Mouse (Mus musculus) bone marrow, adult 2 months (tissue): ENCODE results near the gene Smoc1. TPM values are rescaled to one million over a fixed set of nuclear protein-coding genes. Genes with fewer than 3 reads are reported as not detected.

Source experiments
- H3K27ac ChIP-seq: fragments of 200-500 bp; 2 replicates; pipeline ENCODE4 v1.5.1; 2012; ENCODE audit warnings: low read depth, mild to moderate bottlenecking, control low read depth, inconsistent platforms, low read length; ENCODE audit not compliant: control insufficient read depth, poor library complexity, insufficient read depth
- H3K4me1 ChIP-seq: fragments of 200-500 bp; 2 replicates; pipeline ENCODE4 v1.6.1; 2011; ENCODE audit warnings: low read length; ENCODE audit not compliant: control insufficient read depth, insufficient read depth
- H3K4me3 ChIP-seq: fragments of 200-500 bp; replicated peaks from 2 replicates; pipeline ENCODE3; 2011; ENCODE audit warnings: mild to moderate bottlenecking, low read depth, low read length, control low read depth; ENCODE audit not compliant: control insufficient read depth
- CTCF ChIP-seq: fragments of 200-500 bp; IDR thresholded peaks from 2 replicates; pipeline ENCODE4 v1.5.1; 2011; ENCODE audit warnings: low read length, control low read depth; ENCODE audit not compliant: control insufficient read depth, insufficient read depth
- POLR2A ChIP-seq: fragments of 200-500 bp; IDR thresholded peaks from 2 replicates; pipeline ENCODE4 v1.6.1; 2011; ENCODE audit warnings: low read depth, mild to moderate bottlenecking, control low read depth, low read length, borderline replicate concordance; ENCODE audit not compliant: control insufficient read depth
- WGBS: fragments of 180-500 bp; shearing (Covaris S2); methylation state at CpG from one replicate; pipeline ENCODE4 v1.1.7; 2018; 5-methylcytosine and 5-hydroxymethylcytosine counted together
- polyA plus RNA-seq: library from polyadenylated mRNA; stranded (reverse); fragments of >200 nt; gene quantifications from 2 replicates; pipeline ENCODE4 v1.2.4, GENCODE M21; 2011; ENCODE audit warnings: low replicate concordance; ENCODE audit not compliant: missing spikeins, insufficient read depth, insufficient read length

The Smoc1 gene
- polyA plus RNA-seq, 1 experiment: 3.9 TPM

- 83% methylated on average over 11 of the region's 11 CpGs for WGBS
- TF ChIP-seq CTCF (no peak), POLR2A (no peak)
- Histone ChIP-seq H3K4me3 (no peak overlapping the region), H3K27ac (no peak overlapping the region), H3K4me1 (no peaks in the 10 kb centered on the region)
Observed at GRCm38 (mm10) chr12:81094766-81095405, 68.3 kb downstream of the Smoc1 start.

- H3K4me3 ChIP-seq: no peak overlapping the region
- 86% methylated on average over 7 of the region's 7 CpGs for WGBS
- no peak overlapping the region for H3K27ac ChIP-seq
- no peak for TF ChIP-seq CTCF
- no peak for TF ChIP-seq POLR2A
- H3K4me1 ChIP-seq: no peaks in the 10 kb centered on the region
Observed at GRCm38 (mm10) chr12:81097267-81097666, 70.7 kb downstream of the Smoc1 start.

- TF ChIP-seq POLR2A (no peak), CTCF (no peak)
- Histone ChIP-seq H3K4me3 (no peak overlapping the region), H3K27ac (no peak overlapping the region), H3K4me1 (no peaks in the 10 kb centered on the region)
- WGBS: 69% methylated on average over 4 of the region's 4 CpGs
Observed at GRCm38 (mm10) chr12:81097738-81098137, 71.1 kb downstream of the Smoc1 start.

GRCm38 (mm10) chr12:81099161-81099560 is 72.6 kb downstream of the Smoc1 start:
- H3K4me1 ChIP-seq: no peaks in the 10 kb centered on the region
- TF ChIP-seq POLR2A: no peak
- TF ChIP-seq CTCF: no peak
- H3K27ac ChIP-seq: no peak overlapping the region
- no peak overlapping the region for H3K4me3 ChIP-seq
- WGBS: 70% methylated on average over 5 of the region's 5 CpGs

GRCm38 (mm10) chr12:81101691-81102090 is 75.1 kb downstream of the Smoc1 start:
- WGBS: 71% methylated on average over 7 of the region's 7 CpGs
- Histone ChIP-seq H3K4me3 (no peak overlapping the region), H3K27ac (no peak overlapping the region), H3K4me1 (no peaks in the 10 kb centered on the region)
- TF ChIP-seq POLR2A (no peak), CTCF (no peak)

- WGBS: 88% methylated on average over 14 of the region's 14 CpGs
- no peak for TF ChIP-seq POLR2A
- no peak for TF ChIP-seq CTCF
- Histone ChIP-seq H3K4me3 (no peak overlapping the region), H3K27ac (no peak overlapping the region), H3K4me1 (peaks cover 1% of the 10 kb centered on the region; the same call in 1 of the 2 replicates)
Observed at GRCm38 (mm10) chr12:81104546-81104945, 77.9 kb downstream of the Smoc1 start.

- Histone ChIP-seq H3K27ac (no peak overlapping the region), H3K4me3 (no peak overlapping the region), H3K4me1 (peaks cover 1% of the 10 kb centered on the region; the same call in 1 of the 2 replicates)
- WGBS: 78% methylated on average over 12 of the region's 12 CpGs
- TF ChIP-seq CTCF: no peak
- no peak for TF ChIP-seq POLR2A
Observed at GRCm38 (mm10) chr12:81105721-81106633, 79.4 kb downstream of the Smoc1 start.

GRCm38 (mm10) chr12:81107278-81108100 is 80.9 kb downstream of the Smoc1 start:
- WGBS: 73% methylated on average over 14 of the region's 14 CpGs
- no peak overlapping the region for H3K4me3 ChIP-seq
- H3K27ac ChIP-seq: no peak overlapping the region
- H3K4me1 ChIP-seq: peaks cover 1% of the 10 kb centered on the region; the same call in 1 of the 2 replicates
- TF ChIP-seq CTCF (no peak), POLR2A (no peak)
